Mouse (Mus musculus) kidney, embryonic 15.5 days (tissue): ENCODE measurements around the gene Ebf1. TPM values are rescaled to one million over a fixed set of nuclear protein-coding genes. Genes with fewer than 3 reads are reported as not detected.
A peak's percentile ranks its signal among the peaks of the same experiment; 100 is the strongest.

Experiments used
- ATAC-seq: fragments of 200-750 bp; cut with Nextera tagmentation; replicated peaks from 2 replicates; pipeline ENCODE4 v1.8.0; 2017; ENCODE audit warnings: moderate TSS enrichment; ENCODE audit not compliant: low FRiP score
- H3K27ac ChIP-seq: fragments of 300-500 bp; sonication (generic); 2 replicates; pipeline ENCODE4 v1.5.1; 2015; ENCODE audit warnings: mild to moderate bottlenecking, inconsistent platforms
- H3K27me3 ChIP-seq: fragments of 300-500 bp; sonication (generic); 2 replicates; pipeline ENCODE4 v1.6.1; 2015; ENCODE audit warnings: inconsistent platforms
- H3K36me3 ChIP-seq: fragments of 300-500 bp; sonication (generic); 2 replicates; pipeline ENCODE4 v1.6.1; 2015; ENCODE audit warnings: inconsistent platforms
- H3K4me1 ChIP-seq: fragments of 300-500 bp; sonication (generic); 2 replicates; pipeline ENCODE4 v1.6.1; 2015; ENCODE audit warnings: inconsistent platforms
- H3K4me2 ChIP-seq: fragments of 300-500 bp; sonication (generic); 2 replicates; pipeline ENCODE4 v1.6.1; 2015; ENCODE audit warnings: moderate library complexity, mild to moderate bottlenecking, inconsistent platforms
- H3K4me3 ChIP-seq: fragments of 300-500 bp; sonication (generic); replicated peaks from 2 replicates; pipeline ENCODE4 v1.5.1; 2015; ENCODE audit warnings: mild to moderate bottlenecking, inconsistent platforms
- H3K9ac ChIP-seq: fragments of 300-500 bp; sonication (generic); 2 replicates; pipeline ENCODE4 v1.6.1; 2015; ENCODE audit warnings: mild to moderate bottlenecking, inconsistent platforms
- H3K9me3 ChIP-seq: fragments of 300-500 bp; sonication (generic); replicated peaks from 2 replicates; pipeline ENCODE4 v1.6.1; 2016; ENCODE audit warnings: inconsistent platforms
- WGBS: fragments of 180-500 bp; shearing (Covaris S2); methylation state at CpG from one replicate; pipeline ENCODE4 v1.1.7; 2015; ENCODE audit warnings: mixed read lengths; 5-methylcytosine and 5-hydroxymethylcytosine counted together
- polyA plus RNA-seq: library from polyadenylated mRNA; unstranded; fragments of >200 nt; fragmentation: Nextera tagmentation; extraction: Ambion mirVana; gene quantifications from 2 replicates; pipeline ENCODE4 v1.2.1, GENCODE M21; 2015

The Ebf1 gene
- polyA plus RNA-seq, 1 experiment from 2014 or later, result 24.1 TPM

DNA sequence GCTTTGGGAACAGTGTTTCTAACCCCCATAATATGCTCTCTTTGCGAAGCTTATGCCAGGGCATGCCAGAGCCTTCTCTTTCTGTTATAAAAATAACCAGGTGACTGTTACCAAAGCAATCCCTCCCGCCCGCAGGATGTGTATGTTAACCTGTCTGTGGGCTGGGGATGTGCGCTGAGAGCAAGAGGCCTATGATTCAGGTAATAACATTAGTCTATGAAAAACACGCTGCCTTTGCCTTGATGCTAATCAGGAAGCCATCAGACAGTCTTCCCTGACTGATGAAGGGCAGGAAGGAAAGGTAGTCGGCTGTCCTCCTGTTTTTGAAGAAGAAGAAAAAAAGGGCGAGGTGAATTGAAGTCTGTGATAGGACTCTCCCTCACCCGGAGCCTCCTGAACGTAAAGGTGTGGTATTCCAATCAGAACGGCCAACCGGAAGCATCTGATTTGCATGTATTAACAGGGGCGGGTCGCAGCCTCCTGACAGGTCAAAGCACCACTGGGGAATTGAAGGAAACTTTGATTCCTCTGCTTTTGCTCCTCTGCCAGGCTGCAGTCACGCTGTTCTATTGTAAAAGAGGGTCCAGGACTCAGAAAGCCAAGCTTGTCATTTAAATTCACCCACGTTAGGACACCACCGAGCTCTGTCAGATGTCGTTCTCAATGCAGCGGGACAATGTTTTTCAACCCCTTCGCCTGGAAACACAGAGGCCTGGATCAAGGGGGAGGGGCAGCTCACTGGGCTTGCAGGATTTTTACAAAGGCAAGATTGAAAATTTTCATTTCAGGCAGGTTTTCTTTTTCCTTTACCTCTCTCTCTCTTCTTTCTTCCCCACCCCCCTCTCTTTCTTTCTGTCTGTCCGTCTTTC, 144.2 kb downstream of the Ebf1 start:
- no peaks in the 10 kb centered on the region for H3K36me3 ChIP-seq
- H3K4me3 ChIP-seq, result peak overlapping the region; percentile 16; the same call in 1 of the 2 replicates
- H3K4me2 ChIP-seq, result peak overlapping the region; percentile 50
- WGBS, result 17% methylated on average over 20 of the region's 20 CpGs
- H3K9me3 ChIP-seq, result no peaks in the 10 kb centered on the region
- no peaks in the 10 kb centered on the region for H3K27me3 ChIP-seq
- H3K27ac ChIP-seq, result no peak overlapping the region
- peaks cover 10% of the 10 kb centered on the region for H3K4me1 ChIP-seq
- no peak overlapping the region for H3K9ac ChIP-seq
- ATAC-seq, result no peak

DNA sequence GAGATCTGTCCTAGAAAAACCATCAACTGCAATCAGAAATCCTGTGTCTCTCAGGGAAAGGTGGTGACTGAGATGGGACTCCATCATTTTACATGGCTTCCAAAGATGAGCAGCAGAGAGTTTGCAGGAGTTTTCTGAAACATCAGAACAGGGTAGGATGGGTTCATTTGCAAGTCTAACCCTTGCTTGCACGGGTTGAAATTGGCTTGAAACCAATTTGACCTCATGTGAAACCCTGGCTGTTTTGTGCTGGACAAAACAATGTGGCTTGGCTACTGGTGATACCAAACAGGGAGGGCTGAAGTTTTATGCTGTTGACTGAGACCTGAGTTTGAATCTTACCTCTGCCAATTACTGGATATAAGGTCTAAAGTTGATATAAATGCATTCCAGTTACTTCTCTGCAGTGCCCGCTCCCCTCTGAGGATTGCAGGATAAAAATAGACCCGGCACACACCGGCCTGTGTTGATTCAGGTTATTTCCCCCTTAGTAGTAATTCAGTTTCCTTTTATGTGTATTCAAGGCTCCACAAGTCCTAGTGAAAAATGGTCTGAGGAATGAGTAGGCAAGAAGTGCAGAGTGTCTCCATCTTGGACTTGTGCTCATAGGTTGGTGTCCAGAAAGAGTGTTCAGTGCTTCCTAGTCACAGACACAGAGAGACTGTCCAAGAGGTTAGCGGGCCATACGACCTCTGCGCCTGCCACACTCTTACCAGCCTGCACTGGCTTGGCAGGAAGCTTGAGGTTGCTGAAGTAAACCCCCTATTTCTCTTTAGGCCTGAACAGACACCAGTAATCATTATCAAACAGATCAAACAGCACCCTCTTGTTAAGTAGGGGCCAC, 147.1 kb downstream of the Ebf1 start:
- Histone ChIP-seq H3K27ac (no peak overlapping the region), H3K4me3 (no peak overlapping the region), H3K4me2 (no peak overlapping the region), H3K36me3 (no peaks in the 10 kb centered on the region), H3K27me3 (no peaks in the 10 kb centered on the region), H3K9me3 (no peaks in the 10 kb centered on the region), H3K9ac (no peak overlapping the region), H3K4me1 (peaks cover 13% of the 10 kb centered on the region)
- WGBS, result 76% methylated on average over 7 of the region's 7 CpGs
- ATAC-seq, result no peak

DNA sequence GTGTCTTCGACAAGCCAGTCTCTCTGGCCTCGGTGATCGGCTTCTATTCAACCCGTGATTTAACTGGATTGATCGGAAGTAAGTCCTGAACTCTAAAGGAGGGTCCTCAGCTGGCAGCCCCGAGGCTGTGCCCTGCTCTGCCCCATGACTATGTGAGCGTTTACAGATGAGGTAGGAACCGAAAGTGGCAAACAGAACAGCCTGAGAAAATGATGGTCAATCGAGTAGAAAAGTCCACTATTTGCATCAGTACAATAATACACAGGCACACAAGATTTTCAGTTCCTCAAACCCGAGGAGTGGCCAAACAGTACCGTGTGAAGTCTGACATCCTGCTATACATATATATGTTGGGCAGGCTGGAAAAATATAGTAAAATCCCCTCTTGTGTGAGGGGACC, 147.9 kb downstream of the Ebf1 start:
- no peak overlapping the region for H3K4me3 ChIP-seq
- H3K27ac ChIP-seq, result no peak overlapping the region
- H3K9ac ChIP-seq, result no peak overlapping the region
- no peaks in the 10 kb centered on the region for H3K9me3 ChIP-seq
- H3K4me1 ChIP-seq, result peaks cover 13% of the 10 kb centered on the region
- H3K4me2 ChIP-seq, result no peak overlapping the region
- H3K36me3 ChIP-seq, result no peaks in the 10 kb centered on the region
- WGBS, result 86% methylated on average over 11 of the region's 11 CpGs
- no peaks in the 10 kb centered on the region for H3K27me3 ChIP-seq
- no peak for ATAC-seq

- Histone ChIP-seq H3K4me2 (no peak overlapping the region), H3K36me3 (no peaks in the 10 kb centered on the region), H3K9ac (no peak overlapping the region), H3K4me3 (no peak overlapping the region), H3K4me1 (peaks cover 9% of the 10 kb centered on the region), H3K27ac (no peak overlapping the region), H3K27me3 (no peaks in the 10 kb centered on the region), H3K9me3 (no peaks in the 10 kb centered on the region)
- WGBS, result 62% methylated on average over 5 of the region's 5 CpGs
- no peak for ATAC-seq
Observed at GRCm38 (mm10) chr11:44766246-44766645, 149.1 kb downstream of the Ebf1 start.

GRCm38 (mm10) chr11:44767322-44767721, 150.2 kb downstream of the Ebf1 start:
- 23% methylated on average over 3 of the region's 3 CpGs for WGBS
- no peaks in the 10 kb centered on the region for H3K9me3 ChIP-seq
- ATAC-seq, result no peak
- no peak overlapping the region for H3K4me3 ChIP-seq
- H3K27me3 ChIP-seq, result no peaks in the 10 kb centered on the region
- no peak overlapping the region for H3K4me2 ChIP-seq
- H3K9ac ChIP-seq, result no peak overlapping the region
- H3K27ac ChIP-seq, result no peak overlapping the region
- 0 out of 2 replicates have a peak, but pooled peaks cover 3% of the 10 kb centered on the region for H3K4me1 ChIP-seq
- no peaks in the 10 kb centered on the region for H3K36me3 ChIP-seq

DNA sequence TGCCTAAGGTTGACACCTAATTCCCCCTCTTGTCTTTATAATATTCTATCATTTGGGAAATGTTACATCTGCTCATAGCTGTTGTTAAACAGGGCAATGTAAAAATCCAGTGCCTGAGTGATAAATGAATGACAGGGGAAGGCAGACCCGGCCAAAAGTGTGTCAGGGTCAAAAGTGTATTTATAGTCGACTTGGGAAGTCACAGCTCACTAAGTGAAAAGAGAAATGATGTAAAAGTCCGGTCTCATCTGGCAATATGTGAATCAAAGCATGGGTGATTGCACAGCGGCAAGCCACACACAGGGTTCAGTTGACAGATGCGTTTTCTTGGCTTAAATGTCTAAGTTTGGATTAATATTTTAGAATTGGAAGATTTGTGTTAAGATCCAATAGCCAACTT, 151.2 kb downstream of the Ebf1 start:
- no peaks in the 10 kb centered on the region for H3K36me3 ChIP-seq
- 58% methylated on average over 5 of the region's 5 CpGs for WGBS
- H3K4me2 ChIP-seq, result no peak overlapping the region
- ATAC-seq, result no peak
- H3K27me3 ChIP-seq, result no peaks in the 10 kb centered on the region
- no peak overlapping the region for H3K27ac ChIP-seq
- 0 out of 2 replicates have a peak, but pooled peaks cover 3% of the 10 kb centered on the region for H3K4me1 ChIP-seq
- no peak overlapping the region for H3K4me3 ChIP-seq
- H3K9ac ChIP-seq, result no peak overlapping the region
- no peaks in the 10 kb centered on the region for H3K9me3 ChIP-seq

- Histone ChIP-seq H3K4me1 (0 out of 2 replicates have a peak, but pooled peaks cover 3% of the 10 kb centered on the region), H3K9me3 (no peaks in the 10 kb centered on the region), H3K9ac (no peak overlapping the region), H3K4me2 (no peak overlapping the region), H3K27me3 (no peaks in the 10 kb centered on the region), H3K36me3 (no peaks in the 10 kb centered on the region), H3K27ac (no peak overlapping the region), H3K4me3 (no peak overlapping the region)
- ATAC-seq, result no peak
- WGBS, result 80% methylated on average over 11 of the region's 11 CpGs
Observed at GRCm38 (mm10) chr11:44770989-44771564, 154.0 kb downstream of the Ebf1 start.

DNA sequence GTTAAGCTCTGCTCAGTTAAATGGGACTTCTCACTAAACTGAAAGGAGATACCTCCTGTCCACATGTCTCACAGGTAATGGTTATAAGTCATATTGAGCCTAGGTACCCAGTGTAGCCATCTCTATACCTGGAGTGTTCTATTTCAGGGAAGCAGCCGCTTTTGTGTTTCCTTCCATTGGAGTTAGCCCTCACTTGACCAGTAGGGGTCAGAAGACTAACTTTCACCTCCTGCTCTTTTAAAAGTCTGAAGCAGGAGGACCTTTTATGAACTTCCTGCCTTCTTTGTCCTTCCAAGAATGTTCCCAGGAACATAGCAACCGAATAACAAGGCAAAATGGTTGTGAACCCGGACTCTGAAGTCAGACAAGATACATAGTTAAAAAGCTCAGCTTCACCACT, 157.3 kb downstream of the Ebf1 start:
- Histone ChIP-seq H3K9ac (no peak overlapping the region), H3K4me2 (no peak overlapping the region), H3K27ac (no peak overlapping the region), H3K4me1 (no peaks in the 10 kb centered on the region), H3K36me3 (no peaks in the 10 kb centered on the region), H3K9me3 (no peaks in the 10 kb centered on the region), H3K27me3 (no peaks in the 10 kb centered on the region), H3K4me3 (no peak overlapping the region)
- ATAC-seq, result no peak
- WGBS, result 86% methylated on average over 3 of the region's 3 CpGs

DNA sequence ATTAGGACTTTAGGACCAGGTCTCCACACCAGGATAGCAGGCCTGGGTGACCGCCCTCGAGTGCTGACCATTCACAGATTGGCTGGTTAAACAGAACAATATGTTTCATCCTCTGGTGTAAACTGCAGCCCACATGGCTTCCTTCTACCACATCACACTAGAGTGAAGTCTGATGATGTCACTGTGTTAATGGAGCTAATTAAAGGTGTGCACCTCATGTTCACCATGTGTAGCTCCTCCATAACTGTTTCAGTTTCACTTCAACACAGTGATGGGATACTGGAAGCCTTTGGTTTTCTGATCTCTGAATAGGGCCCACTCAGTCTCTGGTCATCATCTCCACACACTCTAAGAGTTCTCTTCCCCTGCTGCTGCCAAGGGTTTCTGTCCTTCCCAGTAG, 158.4 kb downstream of the Ebf1 start:
- H3K9ac ChIP-seq, result no peak overlapping the region
- no peaks in the 10 kb centered on the region for H3K9me3 ChIP-seq
- no peak for ATAC-seq
- WGBS, result 89% methylated on average over 2 of the region's 2 CpGs
- no peaks in the 10 kb centered on the region for H3K27me3 ChIP-seq
- no peak overlapping the region for H3K27ac ChIP-seq
- no peak overlapping the region for H3K4me2 ChIP-seq
- no peak overlapping the region for H3K4me3 ChIP-seq
- no peaks in the 10 kb centered on the region for H3K4me1 ChIP-seq
- no peaks in the 10 kb centered on the region for H3K36me3 ChIP-seq

DNA sequence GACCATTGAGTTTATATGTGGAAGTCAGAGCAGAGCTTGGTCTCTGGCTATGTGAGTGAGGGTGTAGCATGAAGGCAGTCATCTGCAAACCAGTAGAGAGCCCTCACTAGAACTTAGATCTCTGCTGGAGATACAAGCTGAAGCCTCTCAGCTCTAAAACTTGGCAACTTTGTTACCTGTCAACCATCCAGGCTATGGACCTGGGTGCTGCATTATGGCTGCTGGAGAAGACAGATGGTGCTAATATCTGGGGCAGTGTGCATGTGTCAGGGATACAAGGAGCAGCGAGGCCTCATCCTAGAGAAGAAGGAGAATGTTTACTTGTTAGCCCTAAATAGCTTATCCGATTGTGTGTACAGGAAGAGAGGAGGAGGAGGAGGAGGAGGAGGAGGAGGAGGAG, 159.4 kb downstream of the Ebf1 start:
- no peak overlapping the region for H3K27ac ChIP-seq
- no peak overlapping the region for H3K9ac ChIP-seq
- H3K4me2 ChIP-seq, result no peak overlapping the region
- no peak overlapping the region for H3K4me3 ChIP-seq
- H3K4me1 ChIP-seq, result no peaks in the 10 kb centered on the region
- ATAC-seq, result no peak
- 67% methylated on average over 1 of the region's 2 CpGs for WGBS
- H3K27me3 ChIP-seq, result no peaks in the 10 kb centered on the region
- no peaks in the 10 kb centered on the region for H3K9me3 ChIP-seq
- H3K36me3 ChIP-seq, result no peaks in the 10 kb centered on the region

GRCm38 (mm10) chr11:44777331-44778310, 160.5 kb downstream of the Ebf1 start:
- H3K27me3 ChIP-seq, result no peaks in the 10 kb centered on the region
- no peaks in the 10 kb centered on the region for H3K36me3 ChIP-seq
- H3K4me3 ChIP-seq, result no peak overlapping the region
- WGBS, result 58% methylated on average over 16 of the region's 16 CpGs
- no peak for ATAC-seq
- no peaks in the 10 kb centered on the region for H3K4me1 ChIP-seq
- H3K9ac ChIP-seq, result no peak overlapping the region
- H3K27ac ChIP-seq, result no peak overlapping the region
- no peaks in the 10 kb centered on the region for H3K9me3 ChIP-seq
- no peak overlapping the region for H3K4me2 ChIP-seq
